ENCODE assay signal across 8 mouse cellular contexts in genomic region chr13:109985892-109986291, GRCm38 (mm10).
DNase-seq lines count a peak whose midpoint lies in the region; ATAC-seq lines count a peak whose summit lies in the region.

No protein-coding gene starts in this region.

- H3K9me3 ChIP-seq in neural tube, embryonic 15.5 days (replicated peaks), result no peaks in the 10 kb centered on the region

- DNase-seq in cerebellum, postnatal 14 days, result peak; percentile 23
- peak; percentile 42 for DNase-seq in ovary, postnatal 36 days (ENCODE audit: low spot score)
- no peak for DNase-seq in ovary, postnatal 10 days (ENCODE audit: low spot score)
- peak; percentile 59 to 77 for DNase-seq in kidney, adult 8-10 months
- DNase-seq in skeletal muscle tissue, adult 2 months (ENCODE audit: low read depth, low spot score), result peak; percentile 63
- DNase-seq in Muller cell, postnatal 12 days (ENCODE audit: inconsistent ontology term), result no peak

- no peaks in the 10 kb centered on the region for H3K36me3 ChIP-seq in neural tube, embryonic 15.5 days

- no peak overlapping the region for H3K4me3 ChIP-seq in neural tube, embryonic 15.5 days (replicated peaks)

- peaks cover 3% of the 10 kb centered on the region; the same call in 1 of the 2 replicates for H3K4me1 ChIP-seq in neural tube, embryonic 15.5 days

- H3K9ac ChIP-seq in neural tube, embryonic 15.5 days (replicated peaks), result no peak overlapping the region

- H3K27ac ChIP-seq in neural tube, embryonic 15.5 days (replicated peaks), result no peak overlapping the region

- H3K4me2 ChIP-seq in neural tube, embryonic 15.5 days, result no peak overlapping the region

- no peaks in the 10 kb centered on the region for H3K27me3 ChIP-seq in neural tube, embryonic 15.5 days (replicated peaks)

- WGBS in neural tube, embryonic 15.5 days, result 60% methylated on average over 5 of the region's 5 CpGs

- ATAC-seq in cerebellum, adult (ENCODE audit: insufficient number of reproducible peaks, low FRiP score, low TSS enrichment), result no peak
- ATAC-seq in neural tube, embryonic 15.5 days (ENCODE audit: low FRiP score), result no peak

Comparison
In these comparisons a context has a peak if more than half of its experiments do, and no peak if none do; other contexts are left out.
1. DNase-seq: peak in cerebellum, postnatal 14 days (2 of 2), ovary, postnatal 36 days (single experiment), kidney, adult 8-10 months (2 of 2) and skeletal muscle tissue, adult 2 months (single experiment); none in ovary, postnatal 10 days (single experiment) and Muller cell, postnatal 12 days (single experiment).